Mouse (Mus musculus) liver, adult (tissue): ENCODE data around the gene Fndc8.
A peak's percentile ranks its signal among the peaks of the same experiment; 100 is the strongest.

Source experiments
- GATA4 ChIP-seq: IDR thresholded peaks from 2 replicates; pipeline ENCODE4 v1.6.1; 2014; ENCODE audit warnings: mild to moderate bottlenecking, low read length; ENCODE audit not compliant: insufficient replicate concordance

The Fndc8 gene

DNA sequence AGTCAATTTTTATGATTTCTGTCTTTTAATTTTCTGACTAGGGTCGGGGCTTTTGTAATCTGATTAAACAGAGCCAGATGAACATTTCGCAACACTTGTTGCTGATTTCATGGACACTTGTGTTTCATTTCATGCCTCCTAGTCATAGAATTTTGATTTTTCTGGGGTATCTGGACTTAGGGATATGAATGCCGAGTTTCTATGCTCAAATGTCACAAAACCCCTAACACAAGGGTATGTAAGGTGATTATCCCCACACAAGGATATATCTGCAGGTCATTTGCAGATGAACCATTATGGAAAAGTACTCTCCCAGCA lies 37.7 kb downstream of the Fndc8 start:
- TF ChIP-seq GATA4 = 0 out of 2 replicates have a peak, but pooled peaks have one; percentile 12

GRCm38 (mm10) chr11:82933186-82933585 lies 41.3 kb downstream of the Fndc8 start:
- no peak for TF ChIP-seq GATA4

GRCm38 (mm10) chr11:82943336-82943735 lies 51.4 kb downstream of the Fndc8 start:
- no peak for TF ChIP-seq GATA4

- no peak for TF ChIP-seq GATA4
These were observed 53.7 kb downstream of the Fndc8 start for GRCm38 (mm10) chr11:82945636-82946035.

- no peak for TF ChIP-seq GATA4
These were observed 55.5 kb downstream of the Fndc8 start for GRCm38 (mm10) chr11:82947457-82947856.

- TF ChIP-seq GATA4 = peak; percentile 53; the same call in 1 of the 2 replicates
These were observed 57.1 kb downstream of the Fndc8 start for GRCm38 (mm10) chr11:82949036-82949435.
